Mouse (Mus musculus) CH12.LX (cell line): Measurements from ENCODE around the gene Sirt3. TPM values are rescaled to one million over a fixed set of nuclear protein-coding genes. Genes with fewer than 3 reads are reported as not detected.
A peak's percentile ranks its signal among the peaks of the same experiment; 100 is the strongest.

Experiments
- DNase-seq: peaks from one replicate; pipeline ENCODE4 v3.0.0-alpha.2; 2013; ENCODE audit errors: extremely low read depth
- H3K27ac ChIP-seq: 2 replicates; pipeline ENCODE4 v1.5.1; 2012; ENCODE audit warnings: low read depth, mild to moderate bottlenecking, control low read depth, moderate library complexity; ENCODE audit not compliant: insufficient read depth
- H3K27me3 ChIP-seq: replicated peaks from 2 replicates; pipeline ENCODE3; 2012; ENCODE audit warnings: inconsistent platforms
- H3K36me3 ChIP-seq, 2 experiments: replicated peaks in 1 of 2; 2 replicates each; pipeline versions ENCODE3 to v1.6.1; 2012; ENCODE audit warnings: inconsistent platforms in 1 of 2, low read length in 1 of 2, mild to moderate bottlenecking in 1 of 2, mixed read lengths in 1 of 2, moderate library complexity in 1 of 2; ENCODE audit not compliant: control insufficient read depth in 1 of 2, insufficient read depth in 1 of 2
- H3K4me1 ChIP-seq, 2 experiments: 2 replicates each; pipeline ENCODE4 v1.6.1; 2012; ENCODE audit warnings: inconsistent platforms in 1 of 2, moderate library complexity in 1 of 2; ENCODE audit not compliant: insufficient read depth in 2 of 2, control insufficient read depth in 1 of 2
- H3K4me2 ChIP-seq: 2 replicates; pipeline ENCODE4 v1.6.1; 2012; ENCODE audit warnings: low read depth, mild to moderate bottlenecking, control low read depth; ENCODE audit not compliant: poor library complexity, insufficient read depth, severe bottlenecking
- H3K4me3 ChIP-seq, 3 experiments: fragments of 150-350 bp in 1 of 3; sonication (generic) in 1 of 3; replicated peaks in 1 of 3; 2 replicates each; pipeline versions ENCODE3 to v1.5.1; 2011 to 2012; ENCODE audit warnings: low read depth in 2 of 3, low read length in 2 of 3, mild to moderate bottlenecking in 2 of 3, moderate library complexity in 2 of 3, control low read depth in 1 of 3, improper control_type of control experiment in 1 of 3, inconsistent platforms in 1 of 3, mixed read lengths in 1 of 3; ENCODE audit not compliant: poor library complexity in 1 of 3
- H3K79me2 ChIP-seq: replicated peaks from 2 replicates; pipeline ENCODE4 v1.6.1; 2012; ENCODE audit warnings: mild to moderate bottlenecking, moderate library complexity; ENCODE audit not compliant: control insufficient read depth, poor library complexity, insufficient read depth, severe bottlenecking; ENCODE audit errors: extremely low read depth
- H3K9ac ChIP-seq: 2 replicates; pipeline ENCODE4 v1.6.1; 2012; ENCODE audit warnings: low read depth, mild to moderate bottlenecking, control low read depth, moderate library complexity; ENCODE audit not compliant: insufficient read depth
- H3K9me3 ChIP-seq: replicated peaks from 2 replicates; pipeline ENCODE3; 2012; ENCODE audit warnings: low read length, inconsistent platforms, mixed read lengths
- BHLHE40 ChIP-seq: IDR thresholded peaks from 2 replicates; pipeline ENCODE4 v1.6.1; 2011; ENCODE audit warnings: mild to moderate bottlenecking, low read depth, low read length, improper control_type of control experiment
- CHD2 ChIP-seq: IDR thresholded peaks from 2 replicates; pipeline ENCODE4 v1.6.1; 2011; ENCODE audit warnings: low read length, improper control_type of control experiment
- E2F4 ChIP-seq: IDR thresholded peaks from 2 replicates; pipeline ENCODE4 v1.6.1; 2011; ENCODE audit warnings: low read depth, low read length, improper control_type of control experiment; ENCODE audit not compliant: insufficient replicate concordance
- ELF1 ChIP-seq: IDR thresholded peaks from 2 replicates; pipeline ENCODE4 v1.6.1; 2014; ENCODE audit warnings: low read depth, mild to moderate bottlenecking, inconsistent platforms, low read length, improper control_type of control experiment
- EP300 ChIP-seq: IDR thresholded peaks from 2 replicates; pipeline ENCODE4 v1.6.1; 2011; ENCODE audit warnings: low read length, improper control_type of control experiment
- ETS1 ChIP-seq: conservative IDR thresholded peaks from 2 replicates; pipeline ENCODE4 v1.6.1; 2012; ENCODE audit warnings: low read depth, mild to moderate bottlenecking, inconsistent platforms, low read length, improper control_type of control experiment, moderate library complexity
- GABPA ChIP-seq: IDR thresholded peaks from 2 replicates; pipeline ENCODE4 v1.6.1; 2012; ENCODE audit warnings: low read depth, low read length, improper control_type of control experiment, inconsistent platforms; ENCODE audit not compliant: insufficient replicate concordance
- HCFC1 ChIP-seq: IDR thresholded peaks from 2 replicates; pipeline ENCODE4 v1.6.1; 2012; ENCODE audit warnings: low read depth, mild to moderate bottlenecking, inconsistent platforms, low read length, improper control_type of control experiment
- JUN ChIP-seq: IDR thresholded peaks from 2 replicates; pipeline ENCODE4 v1.6.1; 2011; ENCODE audit warnings: low read depth, mild to moderate bottlenecking, low read length, improper control_type of control experiment, moderate library complexity; ENCODE audit not compliant: insufficient read depth
- KAT2A ChIP-seq: IDR thresholded peaks from 2 replicates; pipeline ENCODE4 v1.6.1; 2012; ENCODE audit warnings: low read length, improper control_type of control experiment, inconsistent platforms; ENCODE audit not compliant: insufficient replicate concordance
- MAFK ChIP-seq: IDR thresholded peaks from 2 replicates; pipeline ENCODE4 v1.6.1; 2011; ENCODE audit warnings: low read length, improper control_type of control experiment; ENCODE audit not compliant: insufficient replicate concordance
- MEF2A ChIP-seq: IDR thresholded peaks from 2 replicates; pipeline ENCODE4 v1.6.1; 2014; ENCODE audit warnings: low read depth, mild to moderate bottlenecking, inconsistent platforms, low read length, improper control_type of control experiment, borderline replicate concordance
- MXI1 ChIP-seq: IDR thresholded peaks from 2 replicates; pipeline ENCODE4 v1.6.1; 2011; ENCODE audit warnings: mild to moderate bottlenecking, low read depth, low read length, improper control_type of control experiment
- MYC ChIP-seq: IDR thresholded peaks from 2 replicates; pipeline ENCODE4 v1.6.1; 2011; ENCODE audit warnings: low read depth, mild to moderate bottlenecking, improper control_type of control experiment, low read length
- NELFE ChIP-seq: IDR thresholded peaks from 2 replicates; pipeline ENCODE4 v1.6.1; 2011; ENCODE audit warnings: low read depth, low read length, improper control_type of control experiment
- NRF1 ChIP-seq: IDR thresholded peaks from 2 replicates; pipeline ENCODE4 v1.6.1; 2014; ENCODE audit warnings: low read depth, mild to moderate bottlenecking, inconsistent platforms, low read length, improper control_type of control experiment, moderate library complexity
- PAX5 ChIP-seq: IDR thresholded peaks from 2 replicates; pipeline ENCODE4 v1.6.1; 2012; ENCODE audit warnings: low read length, inconsistent platforms, mixed read lengths
- POLR2A ChIP-seq: IDR thresholded peaks from 2 replicates; pipeline ENCODE4 v1.6.1; 2011; ENCODE audit warnings: low read depth, mild to moderate bottlenecking, improper control_type of control experiment, low read length
- POLR2AphosphoS2 ChIP-seq: IDR thresholded peaks from 2 replicates; pipeline ENCODE4 v1.6.1; 2011; ENCODE audit warnings: low read depth, low read length, improper control_type of control experiment
- RAD21 ChIP-seq: IDR thresholded peaks from 2 replicates; pipeline ENCODE4 v1.6.1; 2011; ENCODE audit warnings: low read depth, mild to moderate bottlenecking, low read length, improper control_type of control experiment, moderate library complexity
- RCOR1 ChIP-seq: conservative IDR thresholded peaks from 2 replicates; pipeline ENCODE4 v1.6.1; 2012; ENCODE audit warnings: low read depth, mild to moderate bottlenecking, inconsistent platforms, low read length, improper control_type of control experiment
- SIN3A ChIP-seq: IDR thresholded peaks from 2 replicates; pipeline ENCODE4 v1.6.1; 2012; ENCODE audit warnings: low read length, improper control_type of control experiment, inconsistent platforms
- SMC3 ChIP-seq: IDR thresholded peaks from 2 replicates; pipeline ENCODE4 v1.6.1; 2011; ENCODE audit warnings: low read depth, low read length, improper control_type of control experiment
- TBP ChIP-seq: conservative IDR thresholded peaks from 2 replicates; pipeline ENCODE4 v1.6.1; 2011; ENCODE audit warnings: low read depth, low read length, improper control_type of control experiment
- UBTF ChIP-seq: IDR thresholded peaks from 2 replicates; pipeline ENCODE4 v1.6.1; 2012; ENCODE audit warnings: low read depth, mild to moderate bottlenecking, inconsistent platforms, low read length, improper control_type of control experiment, moderate library complexity
- USF1 ChIP-seq: IDR thresholded peaks from 2 replicates; pipeline ENCODE4 v1.6.1; 2014; ENCODE audit warnings: low read depth, mild to moderate bottlenecking, inconsistent platforms, low read length, improper control_type of control experiment
- USF2 ChIP-seq: conservative IDR thresholded peaks from 2 replicates; pipeline ENCODE4 v1.6.1; 2011; ENCODE audit warnings: low read depth, low read length, improper control_type of control experiment
- ZC3H11A ChIP-seq: IDR thresholded peaks from 2 replicates; pipeline ENCODE4 v1.6.1; 2012; ENCODE audit warnings: low read depth, mild to moderate bottlenecking, inconsistent platforms, low read length, improper control_type of control experiment
- ZKSCAN1 ChIP-seq: IDR thresholded peaks from 2 replicates; pipeline ENCODE4 v1.6.1; 2012; ENCODE audit warnings: low read depth, inconsistent platforms, low read length, improper control_type of control experiment, borderline replicate concordance
- ZMIZ1 ChIP-seq: IDR thresholded peaks from 2 replicates; pipeline ENCODE4 v1.6.1; 2012; ENCODE audit warnings: low read depth, mild to moderate bottlenecking, inconsistent platforms, low read length, improper control_type of control experiment
- dilution Hi-C: fragments of 300-500 bp; cut with MboI; formaldehyde crosslinking; loops from 2 replicates; pipeline ENCODE4 v1.14.3; 2020; ENCODE audit warnings: low sequenced_read_pairs; ENCODE audit not compliant: extremely low pct_unique_long_range_greater_than_20kb, extremely low pct_ligation_motif_present
- in situ Hi-C: fragments of 300-500 bp; cut with MboI; formaldehyde crosslinking; loops from 3 replicates; pipeline ENCODE4 v1.14.3; 2019; ENCODE audit warnings: low sequenced_read_pairs, low pct_ligation_motif_present, low pct_unique_long_range_greater_than_20kb, mixed read lengths
- polyA plus RNA-seq: library from polyadenylated mRNA; unstranded; fragments of >175 nt; gene quantifications from 2 replicates; pipeline ENCODE4 v1.2.1, GENCODE M21; 2012; ENCODE audit warnings: low read depth; ENCODE audit not compliant: insufficient read length
- total RNA-seq, 2 experiments: library from RNA; depleted of rRNA; stranded (reverse); fragments of 300-350 nt in 1 of 2; fragments of >200 nt in 1 of 2; gene quantifications; 2 replicates each; pipeline ENCODE4 v1.2.3; 2012 to 2014

Sirt3 gene
- total and polyA plus RNA-seq, 3 experiments: 12.6 to 23.7 (median 16.6) TPM

GRCm38 (mm10) chr7:140831447-140831846 lies 50.7 kb downstream of the Sirt3 start:
- no peak overlapping the region for H3K4me3 ChIP-seq
- no peak overlapping the region for H3K4me2 ChIP-seq
- no peak overlapping the region for H3K27ac ChIP-seq
- no peak for TF ChIP-seq RAD21
- TF ChIP-seq E2F4: no peak
- TF ChIP-seq ZMIZ1: no peak
- no peak for TF ChIP-seq PAX5
- no peak for TF ChIP-seq ETS1
- TF ChIP-seq USF2: no peak
- TF ChIP-seq TBP: no peak
- no peak for DNase-seq
- no peaks in the 10 kb centered on the region; a peak in 1 of 4 replicates for H3K4me1 ChIP-seq
- in situ Hi-C loops (loop anchor here (25.0 kb wide), 1 partner anchor 744 kb away; the partner anchor contains the start of genes Caly and Prap1), dilution Hi-C loops (no loop called here)
- no peaks in the 10 kb centered on the region for H3K79me2 ChIP-seq
- no peaks in the 10 kb centered on the region for H3K36me3 ChIP-seq
- peaks cover 75% of the 10 kb centered on the region for H3K27me3 ChIP-seq
- H3K9ac ChIP-seq: no peak overlapping the region
- no peaks in the 10 kb centered on the region for H3K9me3 ChIP-seq

- Histone ChIP-seq H3K4me2 (peak overlapping the region; percentile 58; the same call in 1 of the 2 replicates), H3K27ac (no peak overlapping the region), H3K9ac (no peak overlapping the region), H3K36me3 (no peaks in the 10 kb centered on the region), H3K4me1 (no peaks in the 10 kb centered on the region; a peak in 1 of 4 replicates), H3K9me3 (no peaks in the 10 kb centered on the region), H3K79me2 (no peaks in the 10 kb centered on the region), H3K27me3 (peaks cover 77% of the 10 kb centered on the region), H3K4me3 (peak overlapping the region in 1 of 3 experiments; percentile 11)
- in situ Hi-C loops: loop anchor here (25.0 kb wide), 1 partner anchor 741 kb away; the partner anchor contains the start of genes Caly and Prap1
- peak; percentile 19 for DNase-seq
- dilution Hi-C loops: no loop called here
- TF ChIP-seq USF2: no peak
- no peak for TF ChIP-seq USF1
- TF ChIP-seq KAT2A: no peak
- TF ChIP-seq MAFK: 0 out of 2 replicates have a peak, but pooled peaks have one; percentile 8
- TF ChIP-seq MYC: no peak
- no peak for TF ChIP-seq NELFE
- 0 out of 2 replicates have a peak, but pooled peaks have one; percentile 23 for TF ChIP-seq SIN3A
- TF ChIP-seq RCOR1: no peak
- no peak for TF ChIP-seq UBTF
- no peak for TF ChIP-seq EP300
- TF ChIP-seq ZMIZ1: no peak
- TF ChIP-seq SMC3: peak; percentile 59
- TF ChIP-seq POLR2A: no peak
- TF ChIP-seq JUN: no peak
- TF ChIP-seq TBP: no peak
- TF ChIP-seq ZC3H11A: no peak
- TF ChIP-seq NRF1: no peak
- TF ChIP-seq ETS1: no peak
- no peak for TF ChIP-seq ZKSCAN1
- no peak for TF ChIP-seq POLR2AphosphoS2
- no peak for TF ChIP-seq E2F4
- TF ChIP-seq MEF2A: no peak
- no peak for TF ChIP-seq BHLHE40
- 0 out of 2 replicates have a peak, but pooled peaks have one; percentile 16 for TF ChIP-seq ELF1
- no peak for TF ChIP-seq GABPA
- 0 out of 2 replicates have a peak, but pooled peaks have one; percentile 28 for TF ChIP-seq MXI1
- no peak for TF ChIP-seq HCFC1
- TF ChIP-seq RAD21: peak; percentile 65
- no peak for TF ChIP-seq CHD2
Measured at GRCm38 (mm10) chr7:140828171-140828881, 53.8 kb downstream of the Sirt3 start.
